Mouse (Mus musculus) embryonic stem cell, embryonic (primary cell): Measurements from ENCODE around the gene Hoxa10.

Experiments used
- CTCF ChIA-PET, 4 experiments: fragments of 300-600 bp in 2 of 4; fragments of 350-600 bp in 2 of 4; sonication (Branson Sonifier 250); formaldehyde crosslinking; loops; one replicate each; lab custom pipeline; 2022; ENCODE audit warnings: inconsistent platforms in 2 of 4; lab: Charles Lee
- POLR2A ChIA-PET, 4 experiments: fragments of 300-600 bp in 2 of 4; fragments of 350-600 bp in 2 of 4; sonication (Branson Sonifier 250); formaldehyde crosslinking; loops; one replicate each; lab custom pipeline; 2022; ENCODE audit warnings: antibody characterized with exemption in 4 of 4, inconsistent platforms in 1 of 4; lab: Charles Lee

The Hoxa10 gene

DNA sequence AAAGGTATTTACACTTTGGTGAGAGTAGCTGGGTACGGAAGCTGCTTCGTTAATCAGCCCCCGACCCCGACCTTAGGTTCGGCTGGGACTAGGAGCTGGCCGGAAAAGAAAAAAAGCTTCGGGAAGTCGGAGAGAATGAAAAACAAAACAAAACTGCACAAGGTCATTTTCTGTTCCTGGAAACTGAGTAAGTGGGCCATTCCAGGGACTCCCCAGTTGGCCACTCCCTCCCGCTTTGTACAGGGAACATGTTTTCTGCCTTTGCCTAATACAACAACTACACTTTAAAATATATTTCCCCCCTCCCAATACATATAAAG is 26.0 kb upstream of the Hoxa10 start:
- POLR2A ChIA-PET = interaction anchor here in 1 of 4 experiments (1.5 to 1.6 kb wide), 2 partner anchors 15 to 62 kb away, joined by 3 to 6 read pairs; partner anchors contain the start of gene Hoxa5
- CTCF ChIA-PET = interaction anchor here in 3 of 4 experiments (0.8 to 1.5 kb wide), 3 partner anchors 10 to 716 kb away, joined by 3 to 5 read pairs (median 3); no protein-coding TSS in a partner anchor

DNA sequence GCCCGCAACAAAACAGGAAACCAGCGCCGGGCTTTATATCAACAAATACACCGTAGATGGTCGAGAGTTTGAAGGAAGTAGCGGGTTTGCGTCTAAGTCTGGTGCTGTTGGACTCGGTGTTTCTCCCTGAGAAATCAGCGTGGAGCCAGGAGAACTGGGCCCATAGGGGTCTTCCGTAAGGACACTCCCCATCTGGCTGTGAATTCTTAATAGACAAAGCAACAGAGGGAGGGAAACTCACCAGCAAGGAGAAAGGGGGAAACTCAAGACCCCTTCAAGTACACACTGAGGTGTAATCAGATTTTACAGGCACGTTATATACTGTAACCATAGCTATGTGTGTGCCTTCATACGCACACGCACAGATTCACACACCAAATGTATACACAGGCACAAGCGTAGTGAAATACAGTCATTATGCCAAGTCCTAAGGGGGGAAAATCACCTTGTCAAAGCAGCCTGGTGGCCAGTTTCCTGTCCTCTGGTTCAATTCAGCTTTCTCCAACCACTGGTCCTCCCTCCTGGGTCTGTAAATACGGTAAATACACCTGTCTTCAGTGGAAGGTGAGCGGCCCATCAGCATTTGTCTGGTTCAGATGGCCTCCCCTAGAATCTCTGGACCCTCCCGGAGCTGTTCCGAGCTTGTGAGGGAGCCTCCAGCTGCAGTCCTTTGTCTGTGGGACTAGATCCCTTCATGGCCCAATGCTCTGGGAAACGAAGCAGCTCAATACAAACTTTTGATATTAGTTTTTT is 25.4 kb upstream of the Hoxa10 start:
- POLR2A ChIA-PET = interaction anchor here in 2 of 4 experiments (0.7 to 1.6 kb wide), 3 partner anchors 15 to 62 kb away, joined by 3 to 6 read pairs (median 3); partner anchors contain the start of gene Hoxa5 (in 1 of the 2)

DNA sequence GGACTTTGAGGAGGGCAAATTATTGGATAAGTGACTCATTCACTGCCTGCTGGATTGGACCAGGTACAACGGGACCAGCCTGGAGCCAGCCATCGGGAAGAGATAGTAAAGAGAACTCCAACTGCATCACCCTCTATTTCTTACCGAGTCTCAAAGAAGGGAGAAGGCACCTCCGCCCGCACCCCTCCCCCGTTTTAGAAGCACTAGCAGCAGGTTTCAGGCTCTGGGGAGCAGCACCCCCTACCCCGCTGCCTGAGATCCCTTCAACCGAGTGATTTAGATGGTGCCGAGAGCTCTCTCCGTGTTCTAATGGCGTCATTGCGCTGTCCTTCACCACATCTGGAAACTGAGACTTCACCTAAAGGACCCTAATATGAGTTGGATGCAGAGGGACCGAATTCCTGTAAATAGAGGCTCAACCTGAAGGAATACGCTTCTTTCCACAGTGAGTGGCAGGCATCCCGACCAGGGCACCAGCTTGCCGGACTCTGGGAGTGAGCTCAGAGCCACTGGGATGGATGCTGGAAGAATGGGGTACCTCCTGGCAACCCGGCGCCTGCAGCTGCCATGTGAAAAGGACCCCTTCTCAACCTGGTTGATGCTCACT is 24.8 kb upstream of the Hoxa10 start:
- ChIA-PET POLR2A (interaction anchor here in 2 of 4 experiments (0.7 to 1.6 kb wide), 3 partner anchors 14 to 61 kb away, joined by 3 to 6 read pairs (median 3); partner anchors contain the start of gene Hoxa5 (in 1 of the 2)), CTCF (interaction anchor here (0.5 to 1.5 kb wide), 5 partner anchors 8 to 717 kb away, joined by 3 to 5 read pairs (median 3); no protein-coding TSS in a partner anchor)

More for the DNA sequence above, 25.4 kb upstream of the Hoxa10 start:
- CTCF ChIA-PET = interaction anchor here (0.5 to 1.5 kb wide), 6 partner anchors 8 to 716 kb away, joined by 3 to 5 read pairs (median 3); no protein-coding TSS in a partner anchor

DNA sequence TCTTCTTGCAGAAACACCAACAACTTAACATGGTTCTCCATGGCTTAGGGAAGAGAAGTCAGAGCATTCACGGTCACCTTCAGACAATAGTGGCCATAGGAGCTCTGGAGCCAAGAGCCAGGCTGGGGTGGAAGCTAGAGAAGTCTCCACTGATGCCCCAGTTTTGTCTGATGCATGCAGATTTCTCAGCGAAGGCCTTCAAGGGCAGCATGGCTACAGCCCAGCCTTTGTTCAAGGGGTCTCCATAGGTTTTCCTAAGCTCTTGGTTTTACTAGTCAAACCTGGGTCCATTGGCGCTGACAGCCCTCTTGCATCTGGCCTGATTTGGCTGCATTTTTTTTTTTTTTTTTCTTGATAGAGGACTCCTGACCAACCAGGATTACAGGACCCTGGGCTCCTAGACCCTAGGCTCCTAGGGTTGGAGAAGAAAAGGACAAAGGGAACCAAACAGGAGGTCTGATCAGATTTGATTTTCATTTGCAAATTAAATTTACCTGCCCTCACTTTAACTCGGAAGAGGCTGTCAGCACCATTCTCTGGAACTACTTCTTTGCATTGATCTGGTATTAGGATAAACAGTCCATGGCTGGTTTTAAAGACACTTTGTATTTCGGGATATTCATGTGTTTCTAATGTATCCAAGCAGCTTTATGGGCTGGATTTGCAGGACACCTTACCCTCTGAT is 23.6 kb upstream of the Hoxa10 start:
- POLR2A ChIA-PET = interaction anchor here in 2 of 4 experiments (0.5 to 1.3 kb wide), 4 partner anchors 21 to 315 kb away, joined by 3 read pairs; no protein-coding TSS in a partner anchor
- CTCF ChIA-PET = interaction anchor here in 2 of 4 experiments (0.6 to 1.7 kb wide), 2 partner anchors 24 to 550 kb away, joined by 3 to 5 read pairs; partner anchors contain the start of gene Hoxa10 (in 1 of the 2)

DNA sequence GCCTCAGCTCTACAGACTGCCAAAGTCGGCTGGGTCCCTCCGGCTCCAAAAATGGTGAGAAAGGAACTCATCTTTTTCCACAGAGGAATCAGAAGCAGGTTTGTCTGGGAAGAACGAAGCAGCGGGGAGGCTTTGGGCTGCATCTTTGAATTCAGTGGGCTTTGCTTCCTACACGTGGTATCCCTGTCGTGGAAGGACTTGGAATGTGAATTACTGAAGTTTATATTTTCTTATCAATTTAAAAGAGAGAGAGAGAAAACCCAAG is 22.6 kb upstream of the Hoxa10 start:
- ChIA-PET POLR2A (interaction anchor here in 2 of 4 experiments (0.5 to 1.4 kb wide), 5 partner anchors 11 to 316 kb away, joined by 3 to 4 read pairs (median 3); no protein-coding TSS in a partner anchor), CTCF (interaction anchor here in 2 of 4 experiments (1.0 to 1.7 kb wide), 2 partner anchors 23 to 572 kb away, joined by 3 to 5 read pairs; partner anchors contain the start of gene Hoxa10 (in 1 of the 2))

DNA sequence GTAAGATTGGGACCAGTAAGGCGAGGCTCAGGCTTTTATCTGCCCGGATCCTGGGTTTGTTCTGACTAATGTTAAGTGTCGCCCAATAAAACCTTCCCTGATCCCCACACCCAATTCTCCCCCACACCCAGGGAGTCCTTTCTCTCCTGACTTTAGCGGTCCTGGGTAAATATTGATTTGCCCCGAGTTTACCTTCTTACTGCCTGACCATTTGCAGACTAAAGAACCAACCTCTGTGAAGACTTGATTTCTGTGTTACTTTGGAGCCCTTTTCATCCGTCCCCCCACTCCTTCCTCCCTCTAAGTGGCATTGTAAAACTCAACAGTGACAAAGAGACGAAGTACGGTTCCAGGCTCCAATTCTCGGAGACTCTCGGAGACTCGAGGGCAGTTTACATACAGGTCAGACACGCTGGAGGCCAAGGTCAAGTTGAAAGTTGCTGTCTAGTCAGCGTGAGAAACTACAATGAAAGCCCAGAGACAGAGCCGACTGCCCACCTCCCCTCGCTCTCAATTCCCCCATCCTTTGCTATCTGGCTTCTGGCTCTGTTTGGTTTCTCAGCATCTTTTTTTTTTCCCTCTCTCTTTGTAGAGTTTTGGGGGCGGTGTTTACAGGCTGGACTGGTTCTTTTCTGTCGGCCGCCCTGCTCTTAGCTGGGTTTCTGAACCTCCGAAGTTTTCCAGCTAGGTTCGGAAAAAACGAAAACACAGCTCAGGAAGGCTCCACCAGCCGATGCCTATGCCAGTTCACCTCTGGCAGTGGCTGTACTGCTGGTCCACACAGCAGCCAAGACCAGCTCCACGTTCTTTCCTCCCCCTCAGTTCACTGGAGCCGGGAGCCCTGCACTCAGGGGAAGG is 22.0 kb upstream of the Hoxa10 start:
- POLR2A ChIA-PET = interaction anchor here in 2 of 4 experiments (1.1 to 1.4 kb wide), 2 partner anchors 11 to 30 kb away, joined by 3 to 4 read pairs; no protein-coding TSS in a partner anchor

DNA sequence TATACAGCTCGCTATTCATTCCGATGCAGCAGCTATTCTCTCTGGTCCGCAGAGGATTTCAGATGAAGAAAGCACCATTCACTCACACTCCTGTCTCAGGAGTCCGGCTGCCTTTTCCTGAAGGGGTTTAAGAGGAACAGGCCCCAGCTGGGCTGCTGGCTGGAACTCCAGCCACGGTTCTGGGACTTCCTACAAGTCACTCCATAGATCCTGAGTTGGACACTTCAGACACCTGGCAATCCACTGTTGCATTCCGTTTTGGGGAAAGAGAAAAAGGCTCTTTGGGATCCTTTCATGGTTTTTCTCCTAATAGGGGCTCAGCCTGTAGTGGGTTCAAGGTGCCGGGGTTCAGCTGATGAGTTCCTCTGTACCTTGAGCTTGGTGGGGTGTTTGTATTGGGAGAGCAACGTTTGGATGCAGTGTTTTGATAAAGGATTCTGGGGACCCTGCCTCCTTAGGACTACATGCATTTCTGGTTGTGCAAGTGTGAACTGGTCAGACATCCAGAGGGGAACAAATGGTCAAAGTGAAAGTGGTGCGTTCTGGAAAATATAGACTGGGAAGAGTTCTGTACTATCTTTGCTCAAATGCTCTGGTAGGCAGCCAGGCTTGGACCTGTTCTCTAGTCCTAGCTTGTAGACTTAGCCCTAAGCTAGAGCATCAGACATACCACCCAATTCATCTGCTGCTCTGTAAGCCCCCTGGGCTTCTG is 21.3 kb upstream of the Hoxa10 start:
- POLR2A ChIA-PET = interaction anchor here (0.6 to 1.3 kb wide), 6 partner anchors 12 to 52 kb away, joined by 3 to 6 read pairs (median 3); partner anchors contain the start of gene Hoxa10 (in 1 of the 4)
- CTCF ChIA-PET = interaction anchor here (0.5 to 2.5 kb wide), 8 partner anchors 21 to 747 kb away, joined by 3 to 9 read pairs (median 4); partner anchors contain the start of gene Hoxa10 (in 4 of the 4)

More for the DNA sequence above, 22.0 kb upstream of the Hoxa10 start:
- CTCF ChIA-PET = interaction anchor here in 2 of 4 experiments (1.0 to 1.7 kb wide), 3 partner anchors 22 to 662 kb away, joined by 3 to 5 read pairs (median 3); partner anchors contain the start of gene Hoxa10 (in 1 of the 2)

DNA sequence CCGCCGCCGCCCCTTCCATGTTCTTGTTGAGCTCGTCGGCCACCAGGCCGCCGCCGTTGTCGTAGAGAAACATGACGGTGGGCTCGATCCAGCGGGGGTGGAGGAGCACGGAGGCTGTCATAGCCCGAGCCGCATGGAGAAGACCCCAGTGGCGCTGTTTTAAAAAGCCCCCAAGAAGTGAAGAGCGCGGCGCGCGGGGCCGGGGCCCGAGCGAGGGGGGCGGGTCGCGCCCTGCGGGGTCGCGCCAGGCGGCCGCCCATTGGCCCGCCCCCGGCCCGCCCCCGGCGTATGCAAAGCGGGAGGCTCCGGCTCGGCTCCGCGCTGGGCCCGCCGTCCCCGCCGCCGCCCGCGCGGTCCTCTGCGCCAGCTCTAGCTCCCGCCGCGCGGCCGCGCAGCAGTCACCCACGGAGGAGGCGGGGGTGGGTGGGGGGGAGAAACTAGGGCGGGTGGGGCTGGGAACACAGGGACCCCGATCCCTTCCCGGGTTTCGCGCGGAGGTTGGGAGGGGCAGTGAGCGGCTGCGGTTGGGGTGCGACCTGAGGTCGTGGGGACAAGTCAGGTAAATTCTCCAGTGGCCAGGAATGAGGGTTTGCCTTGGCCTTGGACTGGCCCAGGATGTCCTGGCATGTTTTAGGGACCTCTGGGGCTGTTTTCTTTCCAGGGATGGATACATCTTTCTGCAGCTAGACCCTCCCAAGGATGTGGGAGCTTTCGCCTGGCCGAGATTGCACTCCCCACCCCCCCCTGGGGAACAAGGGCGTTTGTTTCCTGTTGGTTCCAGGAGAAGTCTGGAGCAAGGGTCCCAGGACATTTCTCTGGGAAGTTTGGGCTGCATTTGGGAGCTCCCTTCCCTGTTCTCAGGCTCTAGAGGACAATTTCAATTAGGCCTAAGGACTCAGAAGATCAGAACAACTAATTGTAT is 20.3 kb upstream of the Hoxa10 start, which contains the start of gene Hoxa13:
Gene Hoxa13 (minus strand): TSS at position 227 of the 922 bp plus-strand sequence.
- CTCF ChIA-PET = interaction anchor here (0.6 to 4.8 kb wide), 14 partner anchors 14 to 865 kb away, joined by 3 to 45 read pairs (median 4); partner anchors contain the start of gene Hoxa10 (in 3 of the 4)
- POLR2A ChIA-PET = interaction anchor here (0.5 to 1.8 kb wide), 12 partner anchors 16 to 578 kb away, joined by 3 to 8 read pairs (median 4); partner anchors contain the start of genes Hoxa10 (in 1 of the 4), Hoxa11 (in 1 of the 4) and Tax1bp1 (in 1 of the 4)

DNA sequence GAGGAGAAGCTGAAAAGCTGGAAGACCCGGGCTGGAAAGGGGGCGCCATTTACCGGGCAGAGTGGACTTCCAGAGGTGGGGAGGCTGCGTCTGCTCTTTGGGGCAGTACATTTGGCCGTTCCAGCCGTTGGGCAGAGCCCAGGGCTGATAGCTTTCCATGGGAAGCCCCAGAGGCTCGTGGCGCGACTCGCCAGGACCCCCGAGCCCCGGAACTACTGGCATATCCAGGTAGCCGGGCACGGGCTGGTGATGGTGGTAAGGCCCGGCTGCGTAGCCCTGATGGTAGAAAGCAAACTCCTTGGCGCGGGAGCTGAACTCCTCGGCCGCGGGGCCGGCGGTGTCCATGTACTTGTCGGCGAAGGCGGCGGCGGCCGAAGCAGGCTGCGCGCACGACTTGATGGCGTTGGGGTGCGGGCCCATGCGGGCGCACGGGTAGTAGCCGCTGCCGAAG is 19.2 kb upstream of the Hoxa10 start:
- ChIA-PET CTCF (interaction anchor here (0.6 to 4.8 kb wide), 17 partner anchors 11 to 728 kb away, joined by 3 to 45 read pairs (median 3); partner anchors contain the start of genes Hoxa10 (in 3 of the 4) and Hoxa7 (in 1 of the 4)), POLR2A (interaction anchor here in 3 of 4 experiments (0.6 to 1.8 kb wide), 17 partner anchors 9 to 579 kb away, joined by 3 to 9 read pairs (median 4); partner anchors contain the start of genes Hoxa11 (in 2 of the 3) and Tax1bp1 (in 1 of the 3))

DNA sequence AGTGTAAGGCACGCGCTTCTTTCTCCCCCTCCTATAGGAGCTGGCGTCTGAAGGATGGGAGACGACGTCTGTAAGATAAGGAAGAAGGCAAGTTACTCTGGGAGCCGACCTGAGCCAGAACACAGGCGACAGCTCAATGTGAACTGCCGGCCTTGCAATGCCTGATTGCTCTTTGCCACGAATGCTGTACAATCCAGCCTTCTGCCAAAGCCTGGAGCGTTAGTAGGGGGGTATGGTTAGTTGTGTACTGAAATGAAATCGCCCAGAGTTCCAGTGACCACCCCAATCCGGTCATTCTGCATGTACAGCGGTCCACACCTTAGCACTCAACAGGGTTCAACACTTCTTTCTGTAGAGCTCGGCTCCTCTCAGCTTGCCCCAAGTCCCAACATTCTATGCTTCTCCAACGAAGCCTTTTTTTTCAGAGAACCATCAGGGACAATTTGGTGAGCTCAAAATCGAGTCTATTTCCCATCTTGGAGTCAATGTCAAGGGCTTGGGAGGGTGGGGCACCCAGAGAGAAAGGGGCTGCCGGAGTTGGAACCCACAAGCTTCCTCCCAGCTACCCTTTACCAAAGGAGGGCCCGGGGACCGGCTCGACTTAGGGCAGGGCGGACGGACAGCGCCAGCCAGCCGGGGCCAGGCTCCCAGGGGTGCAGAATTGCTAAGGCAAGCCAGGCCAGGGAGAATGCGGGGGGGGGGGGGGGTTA is 18.6 kb upstream of the Hoxa10 start:
- POLR2A ChIA-PET = interaction anchor here in 3 of 4 experiments (0.6 to 1.8 kb wide), 20 partner anchors 8 to 580 kb away, joined by 3 to 9 read pairs (median 4); partner anchors contain the start of genes Hoxa11 (in 2 of the 3) and Tax1bp1 (in 1 of the 3)
- CTCF ChIA-PET = interaction anchor here in 3 of 4 experiments (0.6 to 4.8 kb wide), 18 partner anchors 9 to 728 kb away, joined by 3 to 45 read pairs (median 3); partner anchors contain the start of genes Hoxa10 (in 2 of the 3) and Hoxa7 (in 1 of the 3)

DNA sequence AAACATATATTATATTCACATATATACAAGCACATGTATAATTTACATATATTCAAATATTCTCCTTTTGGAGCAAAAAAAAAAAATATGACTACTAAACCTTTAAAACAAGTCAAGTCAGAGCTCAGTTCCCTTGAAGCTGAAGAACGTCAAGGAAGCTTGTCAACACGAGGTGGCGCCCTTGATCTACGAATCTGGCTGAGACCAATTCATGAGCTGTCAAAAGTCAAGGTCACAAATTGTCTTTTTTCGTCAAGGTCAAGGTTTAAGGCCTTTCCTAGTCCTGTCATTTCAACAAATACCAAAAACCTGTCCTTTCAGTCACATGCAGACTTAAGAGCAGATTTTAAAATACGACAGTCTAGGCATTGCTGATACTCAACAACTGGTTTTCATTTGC is 16.3 kb upstream of the Hoxa10 start:
- ChIA-PET CTCF (interaction anchor here (0.6 to 4.8 kb wide), 70 partner anchors 9 to 986 kb away, joined by 3 to 45 read pairs (median 4); partner anchors contain the start of genes Hoxa10 (in 3 of the 4), Evx1 (in 1 of the 4) and Hoxa11 (in 1 of the 4)), POLR2A (interaction anchor here in 2 of 4 experiments (0.9 to 1.3 kb wide), 4 partner anchors 56 to 582 kb away, joined by 3 to 5 read pairs (median 3); partner anchors contain the start of gene Evx1 (in 1 of the 2))

DNA sequence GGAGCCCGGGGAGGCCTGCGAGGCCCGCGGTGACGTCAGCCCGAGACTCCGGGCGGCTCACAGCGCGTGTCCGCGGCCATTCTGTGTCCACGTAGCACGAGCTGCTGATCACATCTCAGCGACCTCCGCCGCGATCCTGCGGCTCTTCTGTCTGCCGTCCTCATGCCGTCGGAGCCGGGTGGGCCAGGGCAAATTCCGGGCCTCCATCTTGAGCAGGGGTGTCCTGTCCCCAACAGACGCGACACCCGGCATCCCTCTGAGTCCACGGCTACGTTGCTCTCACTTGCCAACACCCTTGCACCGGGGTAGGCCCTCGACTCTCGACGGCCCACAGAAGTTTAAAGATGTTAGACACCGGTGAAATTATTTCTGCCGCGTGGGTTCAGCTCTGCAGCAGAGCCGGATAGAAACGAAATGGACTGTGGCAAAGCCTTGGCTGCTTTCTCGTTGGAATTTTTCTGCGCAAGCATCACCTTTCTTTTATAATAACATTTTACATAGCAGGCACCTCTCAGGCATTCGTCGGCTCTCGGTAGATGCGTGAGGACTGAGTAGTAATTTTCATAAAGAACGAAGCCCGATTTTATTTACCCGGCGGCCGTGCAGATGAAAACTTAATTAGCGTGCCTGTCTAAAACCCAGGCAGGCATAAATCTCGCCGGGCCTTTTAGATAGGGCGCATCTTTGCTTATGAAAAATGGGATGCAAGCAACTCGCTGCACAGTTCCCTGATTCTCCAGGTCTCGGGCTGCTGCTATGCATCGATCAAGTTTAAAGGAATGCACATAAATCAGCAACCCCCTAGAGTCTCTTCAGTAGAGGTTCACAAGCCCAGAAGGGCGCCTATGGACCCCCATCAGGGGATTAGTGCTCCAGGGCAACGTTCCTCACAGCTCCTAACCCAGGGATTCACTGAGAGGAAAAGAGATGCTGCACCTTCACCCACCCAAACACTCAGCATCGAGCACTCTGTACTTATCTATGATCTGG is 13.2 kb upstream of the Hoxa10 start:
- CTCF ChIA-PET = interaction anchor here in 3 of 4 experiments (0.6 to 1.9 kb wide), 4 partner anchors 13 to 718 kb away, joined by 3 to 5 read pairs (median 4); partner anchors contain the start of gene Hoxa10 (in 1 of the 3)
- POLR2A ChIA-PET = interaction anchor here in 2 of 4 experiments (0.6 to 0.9 kb wide), 2 partner anchors 11 to 91 kb away, joined by 3 to 4 read pairs; no protein-coding TSS in a partner anchor
